Mouse (Mus musculus) midbrain, postnatal 0 days (tissue): ENCODE measurements around the gene Rabl6. TPM values are rescaled to one million over a fixed set of nuclear protein-coding genes. Genes with fewer than 3 reads are reported as not detected.

Experiments used
- ATAC-seq: fragments of 200-750 bp; cut with Nextera tagmentation; 2 replicates; pipeline ENCODE4 v1.8.0; 2017; ENCODE audit warnings: moderate number of reproducible peaks, mild to moderate bottlenecking, moderate TSS enrichment, moderate library complexity; ENCODE audit not compliant: low FRiP score
- DNase-seq: peaks from one replicate; pipeline ENCODE4 v3.0.0-alpha.2; 2015; ENCODE audit warnings: low spot score
- H3K27ac ChIP-seq: fragments of 300-500 bp; sonication (generic); 2 replicates; pipeline ENCODE4 v1.5.1; 2014; ENCODE audit warnings: low read depth, mild to moderate bottlenecking, low read length, mixed read lengths
- H3K27me3 ChIP-seq: fragments of 300-500 bp; sonication (generic); 2 replicates; pipeline ENCODE4 v1.6.1; 2014; ENCODE audit warnings: low read length, control low read depth, mixed read lengths; ENCODE audit not compliant: insufficient read depth
- H3K36me3 ChIP-seq: fragments of 300-500 bp; sonication (generic); 2 replicates; pipeline ENCODE4 v1.6.1; 2014; ENCODE audit warnings: low read length, control low read depth, mixed read lengths; ENCODE audit not compliant: insufficient read depth
- H3K4me1 ChIP-seq: fragments of 300-500 bp; sonication (generic); 2 replicates; pipeline ENCODE4 v1.6.1; 2014; ENCODE audit warnings: mild to moderate bottlenecking, control low read depth, antibody characterized with exemption, low read length, mixed read lengths; ENCODE audit not compliant: insufficient read depth
- H3K4me2 ChIP-seq: fragments of 300-500 bp; sonication (generic); 2 replicates; pipeline ENCODE4 v1.6.1; 2014; ENCODE audit warnings: low read depth, mild to moderate bottlenecking, low read length, mixed read lengths; ENCODE audit not compliant: poor library complexity, severe bottlenecking
- H3K4me3 ChIP-seq: fragments of 300-500 bp; sonication (generic); 2 replicates; pipeline ENCODE4 v1.5.1; 2014; ENCODE audit warnings: low read depth, mild to moderate bottlenecking, low read length, moderate library complexity
- H3K9ac ChIP-seq: fragments of 300-500 bp; sonication (generic); replicated peaks from 2 replicates; pipeline ENCODE4 v1.6.1; 2014; ENCODE audit warnings: mild to moderate bottlenecking, low read length, moderate library complexity, mixed read lengths; ENCODE audit not compliant: poor library complexity, severe bottlenecking
- H3K9me3 ChIP-seq: fragments of 300-500 bp; sonication (generic); 2 replicates; pipeline ENCODE4 v1.6.1; 2016; ENCODE audit warnings: low read length, control low read depth
- CTCF ChIP-seq: IDR thresholded peaks from 2 replicates; pipeline ENCODE4 v1.5.1; 2016; ENCODE audit warnings: antibody characterized with exemption, mild to moderate bottlenecking
- WGBS: fragments of 180-500 bp; shearing (Covaris S2); extraction: QIAGEN DNeasy Blood & Tissue Kit; methylation state at CpG from one replicate; pipeline ENCODE4 v1.1.7; 2014; 5-methylcytosine and 5-hydroxymethylcytosine counted together
- polyA plus RNA-seq: library from polyadenylated mRNA; unstranded; fragments of >200 nt; fragmentation: Nextera tagmentation; extraction: Ambion mirVana; gene quantifications from 2 replicates; pipeline ENCODE4 v1.2.1, GENCODE M21; 2015
- total RNA-seq: library from RNA; depleted of rRNA; stranded (reverse); fragments of >200 nt; gene quantifications from 2 replicates; pipeline ENCODE4 v1.2.3, GENCODE M21; 2014

Rabl6 gene
- total and polyA plus RNA-seq, 2 experiments from 2014 or later, result 61.2 to 98.0 TPM

DNA sequence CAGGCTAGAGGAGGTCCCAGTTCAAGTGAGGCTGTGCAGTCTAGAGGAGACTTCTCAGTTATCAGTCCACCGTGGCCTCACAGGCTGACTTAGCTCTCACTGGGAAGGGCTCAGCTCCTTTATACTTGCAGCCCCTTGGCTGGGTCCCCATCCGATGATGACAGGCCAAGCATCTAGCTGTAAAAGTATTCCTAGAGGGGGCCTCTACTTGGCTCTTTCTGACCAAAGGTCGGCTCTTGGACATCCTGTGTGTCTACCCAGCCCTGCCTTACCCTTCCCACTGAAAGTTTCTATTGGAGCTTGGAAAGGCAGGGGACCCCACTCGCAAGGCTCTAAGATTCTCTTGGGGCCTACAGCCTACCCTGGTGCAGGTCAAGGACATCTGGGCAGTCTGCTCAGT lies 37.1 kb downstream of the Rabl6 start:
- no peak overlapping the region for H3K27ac ChIP-seq
- no peaks in the 10 kb centered on the region for H3K9me3 ChIP-seq
- no peak overlapping the region for H3K4me3 ChIP-seq
- peaks cover 11% of the 10 kb centered on the region; the same call in 1 of the 2 replicates for H3K4me1 ChIP-seq
- 89% methylated on average over 4 of the region's 4 CpGs for WGBS
- DNase-seq (no peak), ATAC-seq (no peak)
- no peaks in the 10 kb centered on the region; the same call in 1 of the 2 replicates for H3K27me3 ChIP-seq
- no peak for TF ChIP-seq CTCF
- no peak overlapping the region for H3K9ac ChIP-seq
- H3K36me3 ChIP-seq, result peaks cover 22% of the 10 kb centered on the region; the same call in 1 of the 2 replicates
- H3K4me2 ChIP-seq, result no peak overlapping the region

- no peak for TF ChIP-seq CTCF
- 93% methylated on average over 3 of the region's 3 CpGs for whole genome bisulfite sequencing
- Histone ChIP-seq H3K27ac (no peak overlapping the region), H3K9ac (no peak overlapping the region), H3K4me1 (0 out of 2 replicates have a peak, but pooled peaks cover 7% of the 10 kb centered on the region), H3K4me2 (no peak overlapping the region), H3K4me3 (no peak overlapping the region), H3K36me3 (peaks cover 31% of the 10 kb centered on the region), H3K27me3 (no peaks in the 10 kb centered on the region), H3K9me3 (no peaks in the 10 kb centered on the region)
- ATAC-seq (no peak), DNase-seq (no peak)
These were observed 39.0 kb downstream of the Rabl6 start for GRCm38 (mm10) chr2:25569323-25569722.

DNA sequence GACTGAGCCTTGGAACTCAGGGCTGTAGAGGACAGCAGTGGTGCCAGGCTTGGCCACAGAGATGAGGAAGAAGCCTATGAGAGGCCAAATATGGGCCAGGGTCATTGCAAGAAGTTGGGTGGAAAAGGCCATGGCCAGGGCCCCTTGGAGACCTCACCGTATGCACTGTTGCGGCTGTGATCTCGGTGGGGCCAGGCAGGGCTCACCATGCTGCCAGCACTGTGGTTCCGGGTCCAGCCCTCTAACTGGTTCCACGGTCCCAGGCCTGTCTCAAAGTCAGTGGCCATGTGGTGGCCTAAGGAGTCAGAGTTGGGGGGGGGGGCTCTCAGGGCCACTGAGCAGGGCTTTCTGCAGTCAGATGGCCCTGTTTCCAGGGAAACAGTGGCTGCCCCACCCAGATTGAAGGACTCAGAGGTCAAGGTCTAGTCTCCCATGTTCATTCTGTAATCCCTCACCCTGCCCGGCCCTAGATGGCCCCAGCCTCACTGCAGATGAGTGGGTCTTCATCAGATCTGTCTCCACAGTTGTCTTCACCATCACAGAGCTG lies 39.8 kb downstream of the Rabl6 start:
- Histone ChIP-seq H3K9ac (no peak overlapping the region), H3K9me3 (no peaks in the 10 kb centered on the region), H3K27ac (no peak overlapping the region), H3K4me2 (no peak overlapping the region), H3K36me3 (peaks cover 38% of the 10 kb centered on the region), H3K27me3 (no peaks in the 10 kb centered on the region), H3K4me1 (0 out of 2 replicates have a peak, but pooled peaks cover 3% of the 10 kb centered on the region), H3K4me3 (no peak overlapping the region)
- WGBS, result 86% methylated on average over 6 of the region's 6 CpGs
- DNase-seq (no peak), ATAC-seq (no peak)
- no peak for TF ChIP-seq CTCF

DNA sequence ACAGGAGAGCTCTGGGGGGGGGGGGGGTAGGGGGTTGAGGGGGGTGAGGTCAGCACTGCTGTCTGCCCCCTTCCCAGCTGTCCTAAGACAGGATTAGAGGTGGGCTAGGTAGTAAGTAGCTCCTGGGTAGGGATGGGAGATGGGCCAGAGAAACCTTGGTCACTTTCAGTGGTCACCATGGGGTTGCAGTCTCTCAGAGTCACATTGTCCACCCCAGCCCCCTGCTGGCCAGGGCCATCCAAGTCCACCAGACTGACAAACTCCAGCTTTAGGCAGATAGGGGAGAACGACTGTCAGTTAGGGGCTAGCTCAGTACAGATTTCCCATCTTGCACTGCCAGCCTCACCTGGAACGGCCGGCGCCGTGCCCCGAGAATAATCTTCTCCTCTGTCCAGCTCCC lies 41.8 kb downstream of the Rabl6 start:
- ATAC-seq (no peak), DNase-seq (no peak)
- peak; percentile 49 for TF ChIP-seq CTCF
- Histone ChIP-seq H3K4me2 (no peak overlapping the region), H3K4me1 (no peaks in the 10 kb centered on the region), H3K4me3 (no peak overlapping the region), H3K36me3 (peaks cover 56% of the 10 kb centered on the region), H3K9ac (no peak overlapping the region), H3K27ac (no peak overlapping the region), H3K27me3 (no peaks in the 10 kb centered on the region), H3K9me3 (no peaks in the 10 kb centered on the region)
- WGBS, result 88% methylated on average over 6 of the region's 6 CpGs

DNA sequence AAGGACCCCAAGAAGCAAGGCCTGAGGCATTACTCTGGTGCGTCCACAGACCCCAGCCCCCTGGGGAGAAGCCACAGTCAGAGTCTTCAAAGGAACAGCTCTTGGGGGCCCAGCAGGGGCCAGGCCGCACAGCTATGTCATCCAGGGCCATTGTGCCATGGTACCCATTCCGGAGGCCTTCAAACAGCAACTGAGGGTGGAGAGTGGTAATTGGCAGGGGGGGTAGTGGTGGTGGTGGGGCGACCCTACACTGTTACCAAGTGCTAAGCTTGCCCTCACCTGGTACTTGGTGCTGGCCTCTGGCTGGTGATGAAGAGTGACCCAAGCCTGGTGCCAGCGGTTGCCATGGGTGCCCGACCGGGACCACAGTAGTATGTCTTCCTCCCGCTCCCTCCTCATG lies 42.6 kb downstream of the Rabl6 start:
- ATAC-seq, result no peak

GRCm38 (mm10) chr2:25561946-25562345 lies 46.4 kb downstream of the Rabl6 start:
- H3K4me3 ChIP-seq, result no peak overlapping the region
- DNase-seq (no peak), ATAC-seq (no peak)
- H3K36me3 ChIP-seq, result peaks cover 46% of the 10 kb centered on the region
- peaks cover 13% of the 10 kb centered on the region; the same call in 1 of the 2 replicates for H3K4me1 ChIP-seq
- 88% methylated on average over 9 of the region's 9 CpGs for WGBS
- no peaks in the 10 kb centered on the region for H3K9me3 ChIP-seq
- H3K27ac ChIP-seq, result no peak overlapping the region
- no peak overlapping the region for H3K9ac ChIP-seq
- TF ChIP-seq CTCF, result no peak
- no peaks in the 10 kb centered on the region for H3K27me3 ChIP-seq
- no peak overlapping the region for H3K4me2 ChIP-seq

More for the DNA sequence above, 42.6 kb downstream of the Rabl6 start:
- DNase-seq, result no peak
- H3K27ac ChIP-seq, result no peak overlapping the region
- H3K4me1 ChIP-seq, result no peaks in the 10 kb centered on the region
- no peaks in the 10 kb centered on the region for H3K27me3 ChIP-seq
- H3K4me2 ChIP-seq, result no peak overlapping the region
- no peaks in the 10 kb centered on the region for H3K9me3 ChIP-seq
- 83% methylated on average over 8 of the region's 8 CpGs for WGBS
- H3K36me3 ChIP-seq, result peaks cover 62% of the 10 kb centered on the region
- no peak overlapping the region for H3K4me3 ChIP-seq
- no peak for TF ChIP-seq CTCF
- no peak overlapping the region for H3K9ac ChIP-seq
